Comparison of ENCODE assay signal across 8 mouse cellular contexts in the genomic region with DNA sequence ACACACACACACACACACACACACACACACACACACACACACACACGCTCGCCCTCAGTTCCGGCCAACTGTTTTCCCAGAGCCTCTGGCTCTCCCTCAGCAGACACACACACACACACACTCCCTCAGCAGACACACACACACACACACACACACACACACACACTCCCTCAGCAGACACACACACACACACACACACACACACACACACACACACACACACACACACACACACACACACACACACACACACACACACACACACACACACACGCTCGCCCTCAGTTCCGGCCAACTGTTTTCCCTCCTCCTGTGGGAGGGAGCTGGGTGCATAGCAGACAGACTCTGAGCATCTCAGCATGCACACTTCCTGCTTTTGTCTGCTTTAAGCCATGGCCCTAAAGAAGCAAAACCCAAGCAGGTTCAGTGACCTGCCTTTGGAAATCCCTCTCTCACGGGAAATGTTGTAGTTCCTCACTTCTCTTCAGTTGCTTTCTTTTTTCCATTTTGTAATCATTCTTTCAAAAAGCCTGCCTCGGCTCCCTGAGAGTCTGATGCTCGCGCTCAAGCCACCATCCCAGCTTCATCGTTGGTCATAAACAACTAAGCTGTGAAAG. TPM values are rescaled to one million over a fixed set of nuclear protein-coding genes. Genes with fewer than 3 reads are reported as not detected.
DNase-seq lines count a peak whose midpoint lies in the region; ATAC-seq and TF ChIP-seq lines count a peak whose summit lies in the region.
"Not testable (repeated sequence)": the region's sequence is repeated elsewhere in the genome, so short reads cannot be mapped to it uniquely, and the experiment has no call there.

No protein-coding gene starts in this region.

- H3K4me1 ChIP-seq in lung, postnatal 0 days (ENCODE audit: insufficient read depth, low read depth, low read length); neural tube, embryonic 13.5 days (replicated peaks): not testable (repeated sequence)

- not testable (repeated sequence) for H3K4me3 ChIP-seq in lung, postnatal 0 days (ENCODE audit: low read depth, low read length); neural tube, embryonic 13.5 days

- 53% methylated on average over 7 of the region's 11 CpGs for WGBS in lung, postnatal 0 days
- 72% methylated on average over 7 of the region's 11 CpGs for WGBS in neural tube, embryonic 13.5 days

- TF ChIP-seq CTCF in brain, embryonic 14.5 days (IDR thresholded peaks at IDR 0.05; ENCODE audit: borderline replicate concordance, extremely low read depth, insufficient read depth, insufficient read length); lung, postnatal 0 days (IDR thresholded peaks at IDR 0.05): not testable (repeated sequence)

- H3K27ac ChIP-seq in lung, postnatal 0 days (ENCODE audit: low read length): peak overlapping the region; percentile 16
- peak overlapping the region; percentile 15 for H3K27ac ChIP-seq in neural tube, embryonic 13.5 days (replicated peaks)

- not testable (repeated sequence) for TF ChIP-seq POLR2A in brain, embryonic 14.5 days (IDR thresholded peaks at IDR 0.05; ENCODE audit: borderline replicate concordance, extremely low read depth, insufficient read depth, insufficient read length, poor library complexity, severe bottlenecking)

- peaks cover 18% of the 10 kb centered on the region for H3K36me3 ChIP-seq in lung, postnatal 0 days (ENCODE audit: insufficient read depth, low read length)
- H3K36me3 ChIP-seq in neural tube, embryonic 13.5 days: peaks cover 43% of the 10 kb centered on the region

- H3K4me2 ChIP-seq in lung, postnatal 0 days (replicated peaks; ENCODE audit: low read depth, low read length); neural tube, embryonic 13.5 days: not testable (repeated sequence)

- TF ChIP-seq EP300 in lung, postnatal 0 days (IDR thresholded peaks at IDR 0.05): not testable (repeated sequence)

- peak; percentile 19 to 25 for DNase-seq in B cell, adult 2 months
- DNase-seq in brain, embryonic 14.5 days (ENCODE audit: low read depth): peak; percentile 24
- peak; percentile 94 for DNase-seq in heart, adult 11 months
- DNase-seq in kidney, postnatal 14 days: peak; percentile 38
- peak; percentile 39 for DNase-seq in lung, postnatal 0 days (ENCODE audit: low spot score)
- DNase-seq in thymus, adult 18-20 months: peak; percentile 34 to 60

- not testable (repeated sequence) for H3K9ac ChIP-seq in lung, postnatal 0 days (replicated peaks; ENCODE audit: low read depth); neural tube, embryonic 13.5 days

- ATAC-seq in hematopoietic stem cell, adult 5-6 weeks (replicated peaks in 1 of 2; ENCODE audit: insufficient read depth in 1 of 2, low FRiP score in 2 of 2, low TSS enrichment in 1 of 2, low read depth in 1 of 2, poor library complexity in 2 of 2, severe bottlenecking in 2 of 2): peak; percentile 80 to 89
- ATAC-seq in lung, postnatal 0 days: peak; percentile 74
- not testable (repeated sequence) for ATAC-seq in neural tube, embryonic 13.5 days (ENCODE audit: low read depth)

- H3K27me3 ChIP-seq in lung, postnatal 0 days (replicated peaks; ENCODE audit: insufficient read depth, low read length); neural tube, embryonic 13.5 days: not testable (repeated sequence)

- H3K9me3 ChIP-seq in lung, postnatal 0 days (ENCODE audit: low read length); neural tube, embryonic 13.5 days: not testable (repeated sequence)

RNA-seq across cellular contexts. Expression of a gene that starts 44.8 kb away (rescaled TPM):
- 11.3 and 13.1 TPM in 2 replicates for polyA plus RNA-seq in brain, embryonic 14.5 days (2012; rRNA removed)
- total RNA-seq in hematopoietic stem cell, adult 5-6 weeks (2017): 69.7 and 77.7 TPM in 2 replicates
- polyA plus RNA-seq in lung, postnatal 0 days (2015; fragmentation: Nextera tagmentation; extraction: Ambion mirVana): 54.1 and 58.3 TPM in 2 replicates
- 21.8 and 27.7 TPM in 2 replicates for polyA plus RNA-seq in neural tube, embryonic 13.5 days (2015; fragmentation: Nextera tagmentation; extraction: Ambion mirVana)

RNA-seq across cellular contexts. Expression of a gene that starts 57.3 kb away (rescaled TPM):
- 99.2 and 142 TPM in 2 replicates for polyA plus RNA-seq in brain, embryonic 14.5 days (2012; rRNA removed)
- total RNA-seq in hematopoietic stem cell, adult 5-6 weeks (2017): 4.7 and 7.8 TPM in 2 replicates
- polyA plus RNA-seq in lung, postnatal 0 days (2015; fragmentation: Nextera tagmentation; extraction: Ambion mirVana): 4.0 and 5.0 TPM in 2 replicates
- 53.2 and 57.0 TPM in 2 replicates for polyA plus RNA-seq in neural tube, embryonic 13.5 days (2015; fragmentation: Nextera tagmentation; extraction: Ambion mirVana)

Comparison
In these comparisons a context has a peak if more than half of its experiments do, and no peak if none do; other contexts are left out.
1. DNase-seq: peak in every context shown above with its lines; median percentile 94 in heart, adult 11 months; 47 in thymus, adult 18-20 months; 39 in lung, postnatal 0 days; 38 in kidney, postnatal 14 days; 24 in brain, embryonic 14.5 days; 22 in B cell, adult 2 months.